Mouse (Mus musculus) testis, postnatal 14 days (tissue): Measurements from ENCODE around the gene Slc7a7.

Source experiments
- DNase-seq: peaks from one replicate; pipeline ENCODE4 v3.0.0; 2021; ENCODE audit warnings: low spot score

Slc7a7 gene

DNA sequence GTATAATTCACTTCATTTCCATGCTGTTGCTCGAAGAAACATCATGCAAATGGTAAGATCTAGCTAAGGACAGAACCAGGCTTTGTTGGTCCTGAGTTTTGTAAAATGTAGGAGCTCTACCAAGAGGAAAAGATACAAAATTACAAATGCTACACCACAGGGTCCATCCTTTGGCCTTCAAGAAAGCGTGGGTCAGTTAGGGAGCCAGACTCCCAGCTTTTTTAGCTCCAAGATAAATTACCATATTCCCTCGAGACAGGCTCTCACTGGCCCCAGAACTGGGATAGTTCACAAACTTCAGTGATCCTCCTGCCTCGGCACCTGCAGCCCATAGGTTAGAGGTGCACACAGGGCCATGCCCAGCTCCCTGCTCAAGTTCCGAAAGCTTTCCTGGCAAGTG, 93.1 kb downstream of the Slc7a7 start:
- DNase-seq = peak; percentile 63

DNA sequence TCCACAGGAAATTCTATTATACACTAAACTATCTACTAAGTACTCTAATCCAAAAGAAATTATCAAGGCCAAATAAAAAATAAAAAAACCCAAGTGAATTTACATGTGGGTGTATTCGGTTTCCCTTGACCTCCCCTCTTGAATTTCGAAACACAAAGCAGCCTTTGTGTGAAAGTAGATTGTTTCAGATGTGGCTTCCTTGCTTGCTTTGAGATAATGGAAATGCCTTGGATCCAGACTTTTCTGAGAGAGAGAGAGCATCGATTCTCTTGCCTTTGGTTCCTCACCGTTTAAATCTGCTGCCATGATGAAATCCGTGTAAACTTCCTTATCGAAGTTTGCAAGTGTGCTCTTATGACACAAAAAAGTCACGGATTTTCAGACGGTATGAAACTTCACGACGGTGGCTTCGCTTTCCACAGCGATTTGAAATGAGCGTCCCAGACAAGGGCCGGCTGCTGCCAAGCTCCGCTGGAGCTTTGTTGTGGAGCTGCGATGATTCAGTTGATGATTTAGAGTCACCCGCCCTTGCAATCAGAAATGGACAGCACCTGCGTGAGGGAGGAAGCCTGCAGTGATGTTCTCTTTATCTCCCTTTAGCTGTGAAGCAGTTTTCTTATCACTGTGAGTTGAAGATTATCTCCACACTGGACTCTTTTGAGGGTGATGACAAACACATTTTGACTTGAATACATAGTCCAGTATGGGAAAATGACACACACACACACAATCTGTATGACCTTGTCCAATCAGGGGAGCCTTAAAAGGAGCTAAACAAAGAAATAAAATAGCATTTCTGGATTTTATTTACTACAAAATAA, 95.8 kb downstream of the Slc7a7 start:
- DNase-seq = no peak
